31 mouse cellular contexts compared by ENCODE assay signal in the genomic region with DNA sequence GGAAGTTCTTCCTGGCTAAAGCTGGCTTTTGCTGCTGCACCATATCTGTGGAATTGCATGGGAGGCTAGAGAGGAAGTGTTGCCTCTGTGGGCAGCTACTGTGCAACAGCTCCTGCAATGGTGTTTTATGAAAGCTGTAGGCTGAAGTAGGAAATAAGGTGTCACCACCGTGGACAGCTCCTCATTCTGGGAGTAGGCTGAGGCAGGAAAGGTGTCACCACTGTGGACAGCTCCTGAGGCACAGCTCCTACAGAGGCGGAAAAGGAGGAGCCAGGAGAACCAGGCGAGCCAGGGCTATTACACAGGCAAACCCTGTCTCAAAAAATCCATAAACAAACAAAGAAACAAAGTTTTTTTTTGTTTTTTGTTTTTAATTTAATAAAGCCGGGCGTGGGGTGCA. TPM values are rescaled to one million over a fixed set of nuclear protein-coding genes. Genes with fewer than 3 reads are reported as not detected.
"Had no signal": no experiment of that assay in that cellular context is flagged by ENCODE, and none has a peak within 500 bp of the region (broad histone marks: within the 10 kb centered on the region; RNA-seq: fewer than 3 reads in every experiment).

No protein-coding gene starts in this region.

- ATAC-seq: intestine, embryonic 15.5 days had no signal

- DNase-seq: kidney, adult 11 months; kidney, adult 8-10 months; kidney, postnatal 14 days; kidney, postnatal 4 days; lung, adult 18-20 months; lung, postnatal 10 days; lung, postnatal 36 days; retina, postnatal 1 day; right cerebral cortex, postnatal 14 days; right cerebral cortex, postnatal 4 days; thymus, adult 2 months; thymus, postnatal 14 days; thymus, postnatal 4 days had no signal

- H3K9me3 ChIP-seq: intestine, embryonic 15.5 days; limb, embryonic 10.5 days; limb, embryonic 13.5 days; lung, embryonic 15.5 days; midbrain, embryonic 10.5 days; midbrain, embryonic 13.5 days; neural tube, embryonic 13.5 days had no signal

- H3K4me1 ChIP-seq: intestine, embryonic 15.5 days; limb, embryonic 10.5 days; limb, embryonic 13.5 days; lung, embryonic 15.5 days; midbrain, embryonic 10.5 days; midbrain, embryonic 13.5 days; neural tube, embryonic 13.5 days had no signal

- H3K9ac ChIP-seq: intestine, embryonic 15.5 days; limb, embryonic 13.5 days; lung, embryonic 15.5 days; midbrain, embryonic 13.5 days; neural tube, embryonic 13.5 days had no signal

- H3K36me3 ChIP-seq: intestine, embryonic 15.5 days; limb, embryonic 10.5 days; limb, embryonic 13.5 days; lung, embryonic 15.5 days; midbrain, embryonic 10.5 days; midbrain, embryonic 13.5 days; neural tube, embryonic 13.5 days had no signal

- H3K4me3 ChIP-seq: intestine, embryonic 15.5 days; limb, embryonic 10.5 days; limb, embryonic 13.5 days; lung, embryonic 15.5 days; megakaryocyte, embryonic 14.5 days; midbrain, embryonic 10.5 days; midbrain, embryonic 13.5 days; neural tube, embryonic 13.5 days had no signal

- H3K27ac ChIP-seq: intestine, embryonic 15.5 days; limb, embryonic 10.5 days; limb, embryonic 13.5 days; lung, embryonic 15.5 days; midbrain, embryonic 10.5 days; midbrain, embryonic 13.5 days; neural tube, embryonic 13.5 days; stomach, postnatal 0 days had no signal

- H3K4me2 ChIP-seq: intestine, embryonic 15.5 days; limb, embryonic 13.5 days; lung, embryonic 15.5 days; midbrain, embryonic 13.5 days; neural tube, embryonic 13.5 days had no signal

- H3K27me3 ChIP-seq: intestine, embryonic 15.5 days; limb, embryonic 13.5 days; lung, embryonic 15.5 days; megakaryocyte, embryonic 14.5 days; midbrain, embryonic 13.5 days; neural tube, embryonic 13.5 days had no signal

RNA-seq across cellular contexts. Expression of a gene that starts 55.8 kb away (rescaled TPM):
- total RNA-seq: layer of hippocampus, adult 18-20 months; layer of hippocampus, postnatal 14 days; left cerebral cortex, adult 18-20 months; left cerebral cortex, postnatal 25 days; liver, adult 2 months; midbrain, postnatal 0 days; neutrophil, adult 5-6 weeks had no signal
- polyA plus RNA-seq: intestine, embryonic 15.5 days; kidney, embryonic 16.5 days; limb, embryonic 10.5 days; limb, embryonic 13.5 days; liver, adult 2 months; lung, embryonic 15.5 days; midbrain, embryonic 10.5 days; midbrain, embryonic 13.5 days; midbrain, postnatal 0 days; neural tube, embryonic 13.5 days; stomach, embryonic 14.5 days; stomach, postnatal 0 days; thymus, adult 2 months had no signal
